Mouse (Mus musculus): ENCODE results near the gene Tmem53.

The Tmem53 gene

DNA sequence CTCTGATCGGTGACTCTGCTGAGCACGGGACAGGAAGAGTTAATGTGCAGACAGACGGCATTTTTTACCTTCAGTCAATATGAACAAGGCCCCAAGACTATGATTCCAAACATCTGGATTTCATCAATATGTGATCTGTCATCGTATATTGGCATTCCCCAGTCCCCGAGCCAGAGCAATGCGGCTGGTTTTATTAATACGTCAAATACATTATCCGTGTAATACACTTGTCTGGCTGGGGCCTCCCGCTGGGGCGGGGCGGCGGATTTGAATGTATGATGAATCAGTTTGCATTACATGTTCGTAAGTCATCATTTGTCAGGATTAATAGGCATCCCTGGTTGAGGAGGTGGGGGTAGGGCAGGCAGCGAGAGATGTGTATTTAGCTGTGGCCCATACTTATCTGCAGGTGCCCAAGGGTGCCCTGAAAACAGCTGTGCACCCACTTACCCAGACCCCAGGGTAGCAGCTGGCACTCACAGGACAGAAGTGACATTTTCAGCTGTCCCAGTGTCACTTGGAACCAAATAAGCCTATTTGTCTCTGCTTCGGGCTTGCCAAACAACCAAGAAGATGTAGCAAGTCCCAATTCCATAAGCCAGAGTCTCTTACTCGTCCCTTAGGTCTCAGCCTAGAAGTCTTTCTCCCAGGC is 63.2 kb downstream of the Tmem53 start:
- no peak for DNase-seq (ENCODE audit: low spot score in 2 of 2)

DNA sequence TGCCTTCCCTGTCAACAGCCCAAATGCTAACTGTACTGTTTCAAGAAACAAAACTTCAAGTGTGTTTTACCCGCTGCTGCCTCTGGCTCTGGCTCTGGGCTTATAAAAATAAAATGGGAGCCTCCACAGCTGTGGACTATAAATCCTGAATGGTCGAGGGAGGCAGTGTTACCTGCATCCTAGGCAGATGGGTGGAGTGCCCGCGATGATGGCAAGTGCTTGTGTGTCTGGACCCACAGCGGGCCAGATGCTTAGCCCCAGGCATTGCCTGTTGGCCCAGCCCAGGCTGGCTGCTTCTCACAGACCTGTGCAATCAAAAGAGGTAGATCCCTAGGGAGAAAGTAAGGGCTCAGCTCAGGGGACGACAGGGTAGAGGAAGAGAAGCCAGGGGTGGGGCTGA is 65.0 kb downstream of the Tmem53 start:
- DNase-seq (ENCODE audit: low spot score in 2 of 2), result no peak

DNA sequence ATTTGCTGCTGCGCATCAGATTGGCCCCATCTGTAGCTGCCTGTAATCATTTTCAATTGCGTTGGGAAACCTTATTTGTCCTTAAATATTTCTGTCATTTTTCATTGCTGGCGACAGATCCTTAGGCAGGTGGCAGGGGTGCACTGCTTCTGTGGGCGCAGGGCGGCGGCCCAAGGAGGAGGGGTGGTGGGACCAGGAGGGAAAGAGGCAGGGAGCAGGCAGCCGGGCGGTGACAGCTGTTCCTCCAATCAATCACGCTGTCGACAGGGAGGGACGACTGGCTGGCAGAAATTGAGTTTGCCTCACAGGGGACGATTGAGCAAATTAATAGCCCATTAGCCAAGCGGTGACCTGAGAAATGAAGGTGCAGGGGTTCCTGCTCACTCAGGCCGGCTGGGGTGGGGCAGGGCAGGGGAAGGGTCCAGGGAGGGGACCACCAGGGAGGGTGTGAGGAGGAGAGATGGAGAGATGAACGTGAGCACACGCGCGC is 66.0 kb downstream of the Tmem53 start:
- no peak for DNase-seq (ENCODE audit: low spot score in 2 of 2)

Measured in frontal cortex, postnatal 14 days (tissue).